ENCODE assay signal across 16 mouse cellular contexts in the genomic region with DNA sequence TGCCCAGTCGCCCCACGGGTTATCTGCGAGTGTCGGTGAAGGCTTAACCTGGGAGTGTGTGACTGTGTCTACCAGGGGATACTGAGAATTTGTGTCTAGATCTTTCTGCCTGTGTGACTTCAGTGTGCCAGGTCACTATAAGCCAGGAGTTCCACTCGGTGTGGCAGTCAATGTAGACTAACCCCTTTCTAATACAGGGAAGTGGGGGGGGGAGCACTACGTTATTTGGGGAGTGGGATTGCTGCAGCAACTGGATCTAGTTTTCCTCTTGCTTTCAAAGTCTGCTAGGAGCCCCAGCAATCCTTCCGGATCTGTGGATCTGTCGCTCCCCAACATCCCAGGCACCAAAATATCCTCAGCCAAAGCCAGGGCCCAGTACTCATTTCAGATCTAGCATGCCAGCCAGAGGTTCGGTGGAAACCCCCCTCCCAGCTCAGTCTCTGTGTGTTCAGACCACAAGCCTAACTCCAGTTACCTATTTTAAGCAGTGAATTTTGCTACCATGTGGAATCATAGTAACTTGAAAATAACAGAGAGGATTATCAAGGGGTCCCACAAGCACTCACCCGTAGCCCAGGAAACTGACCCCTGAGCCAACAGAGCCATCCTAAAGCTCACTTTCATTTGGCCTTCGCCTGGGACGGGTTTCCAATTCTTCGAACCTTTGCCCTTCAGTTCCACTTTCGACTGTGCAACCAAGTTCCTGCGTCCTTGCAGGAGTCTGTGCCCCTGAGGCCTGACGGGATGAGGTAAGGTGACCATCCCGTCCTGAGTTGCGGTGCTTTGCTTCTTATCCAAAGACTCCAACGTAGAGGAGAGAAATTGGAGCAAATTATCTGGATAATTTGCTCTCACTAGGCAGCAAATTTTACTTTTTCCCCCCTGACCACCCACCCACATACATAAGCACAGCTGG. TPM values are rescaled to one million over a fixed set of nuclear protein-coding genes. Genes with fewer than 3 reads are reported as not detected.
A peak's percentile ranks its signal among the peaks of the same experiment; 100 is the strongest.
DNase-seq lines count a peak whose midpoint lies in the region; ATAC-seq and TF ChIP-seq lines count a peak whose summit lies in the region.
"Had no signal": no experiment of that assay in that cellular context is flagged by ENCODE, and none has a peak within 500 bp of the region (broad histone marks: within the 10 kb centered on the region; RNA-seq: fewer than 3 reads in every experiment).

No protein-coding gene starts in this region.

- TF ChIP-seq EP300 in heart, postnatal 0 days (IDR thresholded peaks at IDR 0.05; ENCODE audit: low read depth) = no peak

- no peaks in the 10 kb centered on the region for H3K36me3 ChIP-seq in heart, postnatal 0 days (replicated peaks; ENCODE audit: control insufficient read depth, insufficient read depth, low read length)
- H3K36me3 ChIP-seq in embryonic facial prominence, embryonic 14.5 days (ENCODE audit: control insufficient read depth, insufficient read depth, low read length) = no peaks in the 10 kb centered on the region
- no peaks in the 10 kb centered on the region for H3K36me3 ChIP-seq in limb, embryonic 12.5 days
- H3K36me3 ChIP-seq: limb, embryonic 15.5 days had no signal

- H3K27me3 ChIP-seq in heart, postnatal 0 days (ENCODE audit: control insufficient read depth, insufficient read depth, low read length) = peaks cover 100% of the 10 kb centered on the region
- H3K27me3 ChIP-seq in embryonic facial prominence, embryonic 14.5 days (replicated peaks; ENCODE audit: control insufficient read depth, insufficient read depth, low read length) = peaks cover 96% of the 10 kb centered on the region
- H3K27me3 ChIP-seq in limb, embryonic 12.5 days = peaks cover 100% of the 10 kb centered on the region

- H3K9ac ChIP-seq in heart, postnatal 0 days (replicated peaks; ENCODE audit: low read depth, low read length) = no peak overlapping the region
- no peak overlapping the region for H3K9ac ChIP-seq in embryonic facial prominence, embryonic 14.5 days (ENCODE audit: low read depth, low read length)
- no peak overlapping the region for H3K9ac ChIP-seq in limb, embryonic 12.5 days (replicated peaks)
- H3K9ac ChIP-seq: limb, embryonic 15.5 days had no signal

- DNase-seq in heart, postnatal 0 days (ENCODE audit: low spot score) = no peak
- DNase-seq in heart, postnatal 14 days = no peak
- no peak for DNase-seq in embryonic facial prominence, embryonic 14.5 days (ENCODE audit: low spot score)
- no peak for DNase-seq in urinary bladder, postnatal 4 days (ENCODE audit: low spot score in 2 of 2)
- no peak for DNase-seq in thymus, postnatal 4 days
- DNase-seq: lung, postnatal 14 days had no signal

- H3K4me2 ChIP-seq in heart, postnatal 0 days (ENCODE audit: low read depth, low read length) = peak overlapping the region; percentile 11; the same call in 1 of the 2 replicates
- peak overlapping the region; percentile 67; the same call in 1 of the 2 replicates for H3K4me2 ChIP-seq in embryonic facial prominence, embryonic 14.5 days (ENCODE audit: low read depth, low read length)
- H3K4me2 ChIP-seq in limb, embryonic 12.5 days = peak overlapping the region; percentile 33; the same call in 1 of the 2 replicates

- H3K4me1 ChIP-seq in heart, postnatal 0 days (ENCODE audit: control insufficient read depth, insufficient read depth) = no peaks in the 10 kb centered on the region
- H3K4me1 ChIP-seq in brown adipose tissue, adult 24 weeks (ENCODE audit: control insufficient read depth, insufficient read depth, insufficient read length, low read length) = no peaks in the 10 kb centered on the region; the same call in 1 of the 2 replicates
- 0 out of 2 replicates have a peak, but pooled peaks cover 3% of the 10 kb centered on the region for H3K4me1 ChIP-seq in embryonic facial prominence, embryonic 14.5 days (ENCODE audit: control insufficient read depth, insufficient read depth, low read length)
- peaks cover 27% of the 10 kb centered on the region for H3K4me1 ChIP-seq in limb, embryonic 12.5 days (replicated peaks)

- H3K9me3 ChIP-seq in heart, postnatal 0 days (replicated peaks; ENCODE audit: control insufficient read depth, low read length) = no peaks in the 10 kb centered on the region
- no peaks in the 10 kb centered on the region for H3K9me3 ChIP-seq in embryonic facial prominence, embryonic 14.5 days (ENCODE audit: control insufficient read depth, low read length)
- H3K9me3 ChIP-seq in limb, embryonic 12.5 days = no peaks in the 10 kb centered on the region
- H3K9me3 ChIP-seq: limb, embryonic 15.5 days had no signal

- no peak for ATAC-seq in heart, postnatal 0 days (ENCODE audit: insufficient read depth, low read depth)
- no peak for ATAC-seq in embryonic facial prominence, embryonic 14.5 days (ENCODE audit: low read depth)
- no peak for ATAC-seq in limb, embryonic 12.5 days (ENCODE audit: insufficient number of reproducible peaks, insufficient read depth, low FRiP score, low TSS enrichment, low read depth)
- no peak for ATAC-seq in CD4-positive, CD25-positive, alpha-beta regulatory T cell, adult 4 months

- H3K27ac ChIP-seq in heart, postnatal 0 days (ENCODE audit: low read depth) = no peak overlapping the region
- H3K27ac ChIP-seq in brown adipose tissue, adult 24 weeks (replicated peaks; ENCODE audit: low read depth, low read length) = no peak overlapping the region
- H3K27ac ChIP-seq in embryonic facial prominence, embryonic 14.5 days (replicated peaks; ENCODE audit: low read depth, low read length) = no peak overlapping the region
- no peak overlapping the region for H3K27ac ChIP-seq in limb, embryonic 12.5 days
- H3K27ac ChIP-seq: limb, embryonic 15.5 days had no signal

- TF ChIP-seq CTCF in heart, postnatal 0 days (IDR thresholded peaks at IDR 0.05; ENCODE audit: low read depth) = no peak

- peak overlapping the region; percentile 12 for H3K4me3 ChIP-seq in heart, postnatal 0 days (ENCODE audit: low read depth, low read length)
- 0 out of 2 replicates have a peak overlapping the region, but pooled peaks have one; percentile 3 for H3K4me3 ChIP-seq in brown adipose tissue, adult 24 weeks (ENCODE audit: insufficient read depth, low read depth, low read length)
- H3K4me3 ChIP-seq in embryonic facial prominence, embryonic 14.5 days (ENCODE audit: low read depth, low read length) = peak overlapping the region; percentile 17; the same call in 1 of the 2 replicates
- 0 out of 2 replicates have a peak overlapping the region, but pooled peaks have one; percentile 7 for H3K4me3 ChIP-seq in limb, embryonic 12.5 days (replicated peaks)
- H3K4me3 ChIP-seq: limb, embryonic 15.5 days had no signal

- WGBS in heart, postnatal 0 days = 8% methylated on average over 19 of the region's 19 CpGs
- WGBS in embryonic facial prominence, embryonic 14.5 days = 8% methylated on average over 19 of the region's 19 CpGs
- 4% methylated on average over 19 of the region's 19 CpGs for WGBS in limb, embryonic 12.5 days

- intact Hi-C loops in heart, postnatal 14 days (cut with DNase I) = no loop called here

RNA-seq across cellular contexts. Expression of gene Dmbx1, which starts 2.4 kb away (rescaled TPM):
- not detected in 2 replicates for total RNA-seq in heart, postnatal 0 days (2014; rRNA removed; ENCODE audit: low replicate concordance)
- polyA plus RNA-seq in heart, postnatal 0 days (2015; fragmentation: Nextera tagmentation; extraction: Ambion mirVana) = not detected in 2 replicates
- total RNA-seq in heart, postnatal 14 days (2021) = not detected
- polyA plus RNA-seq in brown adipose tissue, adult 24 weeks (2012; ENCODE audit: insufficient read depth, insufficient read length, missing spikeins) = not detected in 2 replicates
- 0.26 and 0.58 TPM in 2 replicates for polyA plus RNA-seq in embryonic facial prominence, embryonic 14.5 days (2014; fragmentation: Nextera tagmentation; extraction: Ambion mirVana)
- polyA plus RNA-seq in limb, embryonic 12.5 days (2016; fragmentation: Nextera tagmentation; extraction: Ambion mirVana) = 0.08 and 0.13 TPM in 2 replicates
- polyA plus RNA-seq in CD4-positive, CD25-positive, alpha-beta regulatory T cell, adult 4 months (2017; shearing (Covaris generic)) = not detected
- total RNA-seq: adrenal gland, postnatal 4 days; granulocyte monocyte progenitor cell, adult 5-6 weeks had no signal
- polyA plus RNA-seq: kidney, embryonic 14.5 days; spleen, adult 2 months had no signal

RNA-seq across cellular contexts. Expression of gene 6430628N08Rik, which starts 46.9 kb away (rescaled TPM):
- total RNA-seq in heart, postnatal 0 days (2014; rRNA removed; ENCODE audit: low replicate concordance) = not detected in 2 replicates
- not detected in 2 replicates for polyA plus RNA-seq in heart, postnatal 0 days (2015; fragmentation: Nextera tagmentation; extraction: Ambion mirVana)
- not detected for total RNA-seq in heart, postnatal 14 days (2021)
- not detected in 2 replicates for polyA plus RNA-seq in brown adipose tissue, adult 24 weeks (2012; ENCODE audit: insufficient read depth, insufficient read length, missing spikeins)
- polyA plus RNA-seq in embryonic facial prominence, embryonic 14.5 days (2014; fragmentation: Nextera tagmentation; extraction: Ambion mirVana) = 0.10 and 0.29 TPM in 2 replicates
- 0.13 and 0.38 TPM in 2 replicates for polyA plus RNA-seq in limb, embryonic 12.5 days (2016; fragmentation: Nextera tagmentation; extraction: Ambion mirVana)
- polyA plus RNA-seq in CD4-positive, CD25-positive, alpha-beta regulatory T cell, adult 4 months (2017; shearing (Covaris generic)) = not detected
- total RNA-seq: adrenal gland, postnatal 4 days; granulocyte monocyte progenitor cell, adult 5-6 weeks; layer of hippocampus, postnatal 10 days had no signal
- polyA plus RNA-seq: kidney, embryonic 14.5 days; limb, embryonic 15.5 days; spleen, adult 2 months; testis, adult 2 months had no signal

RNA-seq across cellular contexts. Expression of gene Kncn, which starts 53.1 kb away (rescaled TPM):
- total RNA-seq in heart, postnatal 0 days (2014; rRNA removed; ENCODE audit: low replicate concordance) = not detected in 2 replicates
- not detected in 2 replicates for polyA plus RNA-seq in heart, postnatal 0 days (2015; fragmentation: Nextera tagmentation; extraction: Ambion mirVana)
- total RNA-seq in heart, postnatal 14 days (2021) = not detected
- polyA plus RNA-seq in brown adipose tissue, adult 24 weeks (2012; ENCODE audit: insufficient read depth, insufficient read length, missing spikeins) = not detected in 2 replicates
- polyA plus RNA-seq in embryonic facial prominence, embryonic 14.5 days (2014; fragmentation: Nextera tagmentation; extraction: Ambion mirVana) = 0.31 TPM in 1 of 2 replicates, not detected in the other
- not detected in 2 replicates for polyA plus RNA-seq in limb, embryonic 12.5 days (2016; fragmentation: Nextera tagmentation; extraction: Ambion mirVana)
- polyA plus RNA-seq in CD4-positive, CD25-positive, alpha-beta regulatory T cell, adult 4 months (2017; shearing (Covaris generic)) = not detected
- total RNA-seq: adrenal gland, postnatal 4 days; granulocyte monocyte progenitor cell, adult 5-6 weeks had no signal
- polyA plus RNA-seq: kidney, embryonic 14.5 days; limb, embryonic 15.5 days; spleen, adult 2 months had no signal

Comparison
In these comparisons a context has a peak if more than half of its experiments do, and no peak if none do; other contexts are left out.
1. H3K4me2 ChIP-seq: peak in every context shown above with its lines; median percentile 67 in embryonic facial prominence, embryonic 14.5 days; 33 in limb, embryonic 12.5 days; 11 in heart, postnatal 0 days.